Mouse (Mus musculus) brain, embryonic 14.5 days (tissue): ENCODE data around the gene Iqch.

Source experiments
- CTCF ChIP-seq: fragments of 200-500 bp; IDR thresholded peaks from 2 replicates; pipeline ENCODE4 v1.5.1; 2012; ENCODE audit warnings: inconsistent platforms, mild to moderate bottlenecking, moderate library complexity, borderline replicate concordance; ENCODE audit not compliant: insufficient read depth, insufficient read length; ENCODE audit errors: extremely low read depth
- POLR2A ChIP-seq: fragments of 200-500 bp; IDR thresholded peaks from 2 replicates; pipeline ENCODE4 v1.6.1; 2012; ENCODE audit warnings: mild to moderate bottlenecking, inconsistent platforms, borderline replicate concordance; ENCODE audit not compliant: poor library complexity, insufficient read depth, insufficient read length, severe bottlenecking; ENCODE audit errors: extremely low read depth

DNA sequence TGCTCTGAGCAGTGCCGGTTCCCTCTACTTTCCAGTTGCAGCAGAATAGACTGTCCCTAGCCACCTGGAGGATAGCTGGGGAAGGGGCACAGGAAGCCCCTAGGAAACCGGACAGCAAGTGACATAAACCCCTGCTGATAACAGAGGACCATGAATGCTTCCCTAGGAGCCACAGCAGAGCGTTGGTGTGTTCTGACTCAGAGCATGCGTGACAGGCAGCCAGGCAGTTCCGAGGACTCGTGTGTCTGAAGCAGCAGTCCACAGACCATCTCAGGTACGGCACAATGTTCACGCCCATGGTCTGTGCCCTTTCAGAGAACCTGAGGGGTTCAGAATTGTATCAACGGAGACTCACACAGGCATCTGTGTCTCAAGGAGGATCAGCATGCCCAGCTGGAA, 46.2 kb upstream of the Iqch start:
- TF ChIP-seq CTCF (no peak), POLR2A (no peak)
